Mouse (Mus musculus) liver, adult (tissue): ENCODE results near the gene Unc79.

Source experiments
- GATA4 ChIP-seq: IDR thresholded peaks from 2 replicates; pipeline ENCODE4 v1.6.1; 2014; ENCODE audit warnings: mild to moderate bottlenecking, low read length; ENCODE audit not compliant: insufficient replicate concordance

Gene Unc79

DNA sequence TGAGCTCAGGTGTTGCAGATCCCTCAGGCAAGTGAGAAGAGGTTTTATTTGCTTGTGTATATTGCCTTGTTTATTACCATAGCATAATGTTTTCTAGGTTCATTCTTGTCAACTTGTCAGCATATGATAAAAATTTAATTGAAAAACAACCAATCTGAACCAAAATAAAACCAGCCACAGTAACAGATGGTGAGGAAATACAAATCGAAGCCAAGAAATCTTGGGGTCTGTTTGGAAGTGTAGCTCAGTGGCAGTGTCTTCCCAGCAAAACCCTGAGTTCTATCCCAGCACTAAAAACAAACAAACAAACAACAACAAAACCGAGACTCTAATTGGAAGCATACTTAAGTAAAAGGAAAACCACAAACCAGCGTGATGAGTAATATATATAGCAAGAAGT lies 131.4 kb downstream of the Unc79 start:
- TF ChIP-seq GATA4, result no peak

DNA sequence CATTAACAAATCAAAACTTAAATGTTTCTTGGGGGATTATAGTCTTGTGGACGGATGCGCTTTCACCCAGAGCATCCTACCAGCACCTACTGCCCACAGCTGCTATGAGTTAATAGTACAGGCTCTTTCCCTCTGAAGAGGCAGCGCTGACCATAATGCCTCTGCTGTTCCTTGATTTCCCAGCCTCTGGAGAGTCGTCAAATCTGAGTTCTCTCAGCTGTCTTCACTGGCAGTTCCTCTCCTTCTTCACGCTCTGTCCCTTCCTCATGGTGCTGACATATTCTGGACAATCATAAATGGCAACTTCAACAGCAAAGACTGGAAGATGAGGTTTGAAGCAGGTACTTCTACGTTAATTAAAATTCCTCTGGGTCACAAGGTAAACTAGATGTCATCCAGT lies 143.2 kb downstream of the Unc79 start:
- TF ChIP-seq GATA4, result no peak

DNA sequence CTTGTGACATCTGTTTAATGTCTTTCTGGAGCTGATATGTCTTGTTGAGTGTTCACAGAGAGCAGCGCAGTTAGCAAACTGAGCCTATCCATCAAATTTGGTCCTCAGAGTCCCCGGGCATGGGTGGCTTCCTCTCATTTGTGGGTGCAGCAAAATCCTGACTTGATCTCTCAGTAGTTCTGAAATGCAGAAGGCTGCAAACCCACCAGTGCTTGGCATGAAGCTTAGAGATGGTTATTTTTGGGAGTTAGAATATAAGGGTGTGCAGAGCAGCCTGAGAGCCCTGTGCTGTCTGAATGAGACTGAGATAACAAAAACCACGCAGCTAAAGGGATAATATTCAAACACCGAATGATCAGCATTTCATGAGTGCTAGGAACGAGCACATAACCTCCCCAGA lies 146.5 kb downstream of the Unc79 start:
- no peak for TF ChIP-seq GATA4

DNA sequence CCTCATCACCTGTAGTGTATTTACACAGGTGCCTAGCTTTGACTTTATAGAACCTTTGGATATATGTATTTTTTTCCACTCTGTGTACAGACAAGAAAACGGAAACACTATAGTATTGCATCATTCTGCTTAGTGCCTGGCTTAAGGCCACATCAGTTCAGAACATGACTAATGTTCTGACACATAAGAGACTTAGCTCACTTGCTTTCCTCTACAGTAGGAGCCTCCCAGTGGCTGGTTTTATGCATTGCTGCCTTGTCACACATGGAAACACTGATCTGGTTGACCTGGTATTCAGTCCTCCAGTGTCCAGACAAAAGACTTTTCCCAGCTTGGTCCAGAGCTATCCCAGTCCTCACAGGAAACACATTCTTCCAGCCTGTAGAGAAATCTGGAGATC lies 150.5 kb downstream of the Unc79 start:
- no peak for TF ChIP-seq GATA4

DNA sequence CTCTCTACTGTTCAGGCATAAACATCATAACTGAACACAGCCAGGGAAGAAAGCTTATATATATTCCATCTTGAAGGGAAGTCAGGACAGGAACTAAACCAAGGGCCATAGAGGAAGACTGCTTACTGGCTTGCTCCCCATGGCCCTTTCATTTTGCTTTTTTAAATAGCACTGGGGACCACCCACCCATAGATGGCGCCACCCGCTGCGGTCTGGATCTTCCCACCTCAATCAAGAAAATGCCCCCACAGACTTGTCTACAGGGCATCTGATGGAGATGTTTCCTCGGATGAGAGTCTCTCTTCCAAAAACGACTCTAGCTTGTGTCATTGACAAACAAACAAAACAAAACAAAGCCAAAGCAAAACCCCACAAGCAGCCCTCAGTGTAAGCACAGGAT lies 151.4 kb downstream of the Unc79 start:
- TF ChIP-seq GATA4, result no peak

DNA sequence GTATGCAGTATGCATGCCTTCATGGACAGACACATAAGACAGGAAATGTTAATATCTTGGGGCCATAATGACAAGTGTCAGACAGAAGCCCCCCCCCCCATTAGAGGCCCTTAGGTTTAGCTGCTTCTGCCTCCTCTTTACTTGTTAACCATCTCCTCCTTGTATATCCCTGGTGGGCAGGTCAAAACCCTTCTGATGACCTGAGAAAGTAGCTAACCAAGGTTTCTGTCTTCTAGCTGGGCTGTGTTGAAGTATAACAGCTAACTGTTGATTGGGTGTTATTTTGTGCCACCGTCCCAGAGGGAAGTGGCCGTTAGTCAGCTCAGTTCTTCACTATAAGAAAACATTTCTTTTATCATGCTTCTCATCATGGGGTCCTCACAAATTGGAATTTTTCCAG lies 154.4 kb downstream of the Unc79 start:
- no peak for TF ChIP-seq GATA4

DNA sequence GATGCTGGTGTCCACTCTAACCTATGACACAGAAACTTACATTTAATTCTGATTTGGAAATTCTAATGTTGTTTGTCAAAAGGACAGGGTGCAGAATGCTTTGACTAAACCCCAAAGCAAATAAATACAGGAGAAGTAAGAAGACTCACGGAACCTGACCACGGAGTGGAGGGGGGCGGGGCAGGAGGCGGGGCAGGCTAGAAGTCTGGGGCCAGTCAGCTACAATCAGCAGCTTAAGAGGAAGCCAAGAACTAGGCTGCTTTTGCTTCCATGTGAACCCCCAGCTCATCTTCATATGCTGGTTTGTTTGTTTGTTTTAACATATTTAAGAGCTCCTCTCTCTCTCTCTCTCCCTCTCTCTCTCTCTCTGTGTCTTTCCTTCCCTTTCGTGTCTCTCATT lies 154.9 kb downstream of the Unc79 start:
- no peak for TF ChIP-seq GATA4

DNA sequence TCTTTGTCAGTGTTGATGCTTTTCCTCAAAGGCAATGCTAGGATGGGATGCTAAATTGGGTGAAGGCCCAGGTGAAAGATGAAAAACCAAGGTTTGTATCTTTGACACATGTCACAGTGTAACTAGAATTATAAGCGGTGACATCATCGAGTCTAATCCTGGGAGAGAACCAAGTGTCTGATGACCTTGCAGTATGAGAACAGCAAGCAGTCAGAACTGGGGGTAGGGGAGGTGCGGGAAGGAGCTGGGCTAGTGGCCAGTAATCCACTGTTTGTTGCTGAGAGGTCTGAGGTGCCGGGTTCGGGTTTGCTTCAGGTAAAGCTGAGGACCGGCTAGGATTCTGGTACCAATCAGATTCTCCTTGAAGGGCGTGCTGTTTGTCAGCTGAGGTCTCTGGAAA lies 160.6 kb downstream of the Unc79 start:
- no peak for TF ChIP-seq GATA4

DNA sequence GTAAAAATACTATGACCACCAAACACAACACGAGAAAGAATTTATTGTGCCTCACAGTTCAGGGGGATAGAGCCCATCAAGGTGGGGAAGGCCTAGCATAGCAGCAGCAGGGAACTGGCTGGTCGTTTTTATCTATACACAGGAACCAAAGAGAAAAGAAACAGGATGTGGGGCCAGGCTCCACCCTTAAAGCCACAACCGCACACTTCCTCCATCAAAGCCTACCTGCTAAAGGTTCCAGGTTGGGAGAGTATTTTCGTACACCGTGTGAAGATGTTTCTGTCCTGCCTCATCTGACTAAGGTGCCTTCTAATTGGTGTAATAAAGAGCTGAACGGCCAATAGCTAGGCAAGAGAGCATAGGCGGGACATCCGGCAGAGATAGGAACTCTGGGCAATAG lies 168.0 kb downstream of the Unc79 start:
- TF ChIP-seq GATA4, result no peak

DNA sequence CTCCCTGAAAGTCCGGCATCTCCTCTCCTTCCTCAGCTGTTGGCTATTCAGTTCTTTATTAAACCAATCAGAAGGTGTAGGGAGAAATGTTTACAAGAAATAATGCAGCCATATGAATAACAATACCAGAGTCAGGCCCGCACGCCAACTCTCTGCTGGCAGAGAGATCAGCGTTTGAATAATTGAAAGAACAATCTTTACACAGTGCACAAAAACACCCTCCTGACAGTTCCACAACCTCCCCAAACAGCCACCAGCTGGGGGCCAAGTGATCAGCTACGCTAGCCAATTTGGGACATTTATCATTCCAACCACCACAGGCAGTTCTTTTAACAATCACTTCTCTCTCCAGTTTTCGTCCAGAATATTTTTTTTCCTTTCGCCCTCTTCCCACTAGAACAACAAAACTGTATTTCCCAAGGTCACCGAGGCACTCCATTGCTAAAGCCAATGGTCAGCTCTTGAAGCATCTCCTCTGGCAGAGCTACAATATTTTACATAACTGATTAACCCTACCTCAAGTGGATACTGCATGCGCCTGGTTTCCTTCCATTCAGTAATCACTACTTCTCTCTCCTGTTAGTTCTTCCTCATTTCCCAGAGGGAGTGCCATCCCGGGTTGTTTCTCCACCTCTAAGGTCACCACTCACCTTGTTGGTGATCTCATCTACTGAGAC lies 169.0 kb downstream of the Unc79 start:
- TF ChIP-seq GATA4, result no peak

DNA sequence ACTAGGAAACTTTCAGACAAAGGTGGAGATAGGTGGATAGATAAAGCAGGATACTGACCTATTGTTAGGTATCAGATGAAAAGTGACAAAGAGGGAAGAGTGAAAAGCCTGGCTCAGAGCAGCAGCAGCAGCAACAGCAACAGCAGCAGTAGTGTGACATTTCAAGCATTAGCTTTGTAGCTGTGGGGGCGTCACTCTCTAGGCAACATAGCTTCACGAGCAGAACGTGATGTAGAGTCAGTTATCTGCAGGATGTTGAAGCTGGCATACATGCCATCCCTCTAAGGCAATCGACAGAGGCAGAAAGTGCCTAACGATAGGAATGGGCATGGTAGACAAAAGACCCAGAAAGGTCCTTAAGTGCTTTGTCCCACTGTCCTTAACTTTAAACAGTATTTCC lies 173.3 kb downstream of the Unc79 start:
- no peak for TF ChIP-seq GATA4

DNA sequence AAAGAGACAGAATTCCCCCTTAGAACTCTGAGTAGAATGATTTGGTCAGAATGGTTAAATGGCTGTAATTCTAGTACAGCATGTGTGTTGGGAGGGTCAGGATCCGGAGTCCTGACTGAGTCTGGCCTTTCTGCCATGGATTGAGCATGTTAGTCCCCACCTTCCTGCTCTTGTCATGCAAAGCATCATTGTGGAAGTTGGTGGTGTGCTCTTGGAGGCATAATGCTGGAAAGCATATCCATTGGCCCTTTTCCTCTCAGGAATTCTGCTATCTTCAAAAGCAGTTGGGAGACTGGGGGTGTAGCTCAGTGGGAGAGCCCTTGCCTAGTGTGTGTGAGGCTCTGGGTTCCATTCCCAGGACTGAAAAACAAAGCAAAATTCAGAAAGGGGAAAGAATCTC lies 175.2 kb downstream of the Unc79 start:
- no peak for TF ChIP-seq GATA4

DNA sequence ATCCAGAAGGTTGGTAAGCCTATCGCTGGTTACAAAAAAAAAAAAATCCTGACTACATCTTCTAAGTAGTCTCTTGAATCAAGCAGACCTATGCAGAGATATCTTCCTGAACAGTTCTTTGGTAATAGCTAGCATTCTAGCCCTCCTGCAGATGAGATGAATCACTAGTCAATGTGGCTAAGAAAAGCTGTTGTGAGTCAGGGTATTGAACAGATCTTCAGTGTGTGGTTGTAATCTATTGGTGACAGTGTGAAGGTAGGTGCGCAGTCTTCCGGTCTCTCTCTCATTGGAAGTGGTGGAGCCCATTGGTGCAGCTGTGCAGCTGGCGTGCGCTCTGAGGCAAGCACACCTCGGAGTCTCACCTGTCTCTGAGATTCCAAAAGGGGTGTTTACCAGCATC lies 180.3 kb downstream of the Unc79 start:
- no peak for TF ChIP-seq GATA4

DNA sequence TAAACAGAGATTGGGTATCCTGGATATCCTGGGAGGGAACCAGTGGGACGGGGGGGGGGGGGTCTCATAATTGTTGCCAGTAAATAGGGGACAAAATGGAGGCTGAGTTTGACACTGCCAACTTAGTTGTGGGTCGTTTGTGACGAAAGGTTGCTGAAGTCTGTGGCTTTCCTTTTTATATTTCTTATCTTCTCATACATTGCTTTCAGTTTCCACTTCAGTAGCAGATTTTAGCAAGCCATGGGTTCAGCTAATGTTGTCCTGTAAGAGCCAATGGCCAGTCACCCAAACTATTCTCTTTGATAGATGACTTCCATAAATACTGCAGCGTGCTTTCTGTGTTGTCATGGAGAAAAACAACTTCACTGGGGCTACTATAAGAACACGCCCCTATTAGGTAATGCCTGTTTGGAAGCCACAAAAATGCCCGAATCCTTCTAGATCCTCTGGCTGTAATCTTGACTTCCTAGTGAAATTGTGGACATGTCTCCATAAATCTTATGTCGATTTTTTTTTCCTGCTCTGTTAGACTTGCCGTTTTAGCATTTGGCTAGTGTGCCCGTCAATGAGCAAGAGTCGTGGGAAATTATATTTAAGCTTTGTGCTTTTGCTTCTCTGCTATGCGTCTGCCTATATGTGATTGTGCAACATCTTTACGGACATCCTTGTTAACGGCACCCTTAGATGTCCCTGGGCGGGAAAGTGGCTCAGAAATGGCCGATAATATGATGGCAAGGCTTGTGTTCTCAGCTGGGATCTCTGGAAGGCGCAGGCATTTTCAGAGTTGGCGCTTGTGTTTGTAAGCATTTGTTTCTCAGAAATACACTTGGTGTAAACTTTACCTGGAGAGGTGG lies 181.0 kb downstream of the Unc79 start:
- no peak for TF ChIP-seq GATA4

DNA sequence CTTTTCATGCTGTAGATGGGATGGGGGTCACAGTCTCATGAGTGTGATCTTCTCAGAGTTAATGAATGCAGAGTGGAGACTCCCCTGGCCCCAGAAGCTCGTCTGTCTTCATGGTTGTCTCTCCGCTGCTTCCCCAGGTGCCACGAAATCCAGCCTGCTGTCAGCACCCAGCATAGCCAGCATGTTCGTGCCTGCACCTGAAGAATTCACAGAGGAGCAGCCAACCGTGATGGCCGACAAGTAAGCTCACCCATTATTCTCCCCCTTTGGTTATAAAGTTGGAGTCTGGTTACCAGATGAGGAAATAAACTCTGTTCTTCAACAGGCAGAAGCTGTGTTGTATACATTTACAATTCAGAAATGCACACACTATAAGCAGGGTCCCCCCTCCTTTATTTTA lies 182.8 kb downstream of the Unc79 start:
- no peak for TF ChIP-seq GATA4

DNA sequence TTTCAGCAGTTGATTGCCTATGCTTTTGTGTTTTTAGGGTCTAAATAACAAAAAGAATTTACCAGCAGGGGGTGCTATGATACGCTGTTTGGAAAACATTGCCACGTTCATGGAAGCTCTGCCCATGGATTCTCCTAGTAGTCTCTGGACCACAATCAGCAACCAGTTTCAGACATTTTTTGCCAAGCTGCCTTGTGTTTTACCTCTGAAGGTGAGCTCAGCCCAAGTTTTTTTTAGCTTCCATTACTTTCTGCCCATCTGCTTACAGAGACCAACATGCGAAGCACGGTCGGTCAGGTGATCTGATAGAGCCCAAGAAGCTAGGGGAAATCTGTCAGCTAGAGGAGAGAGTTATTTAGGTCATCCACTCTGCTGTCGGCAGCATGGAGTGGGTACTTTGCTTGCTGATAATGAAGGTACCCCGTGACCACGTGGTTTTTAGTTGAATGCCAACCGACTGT lies 193.9 kb downstream of the Unc79 start:
- TF ChIP-seq GATA4, result no peak

DNA sequence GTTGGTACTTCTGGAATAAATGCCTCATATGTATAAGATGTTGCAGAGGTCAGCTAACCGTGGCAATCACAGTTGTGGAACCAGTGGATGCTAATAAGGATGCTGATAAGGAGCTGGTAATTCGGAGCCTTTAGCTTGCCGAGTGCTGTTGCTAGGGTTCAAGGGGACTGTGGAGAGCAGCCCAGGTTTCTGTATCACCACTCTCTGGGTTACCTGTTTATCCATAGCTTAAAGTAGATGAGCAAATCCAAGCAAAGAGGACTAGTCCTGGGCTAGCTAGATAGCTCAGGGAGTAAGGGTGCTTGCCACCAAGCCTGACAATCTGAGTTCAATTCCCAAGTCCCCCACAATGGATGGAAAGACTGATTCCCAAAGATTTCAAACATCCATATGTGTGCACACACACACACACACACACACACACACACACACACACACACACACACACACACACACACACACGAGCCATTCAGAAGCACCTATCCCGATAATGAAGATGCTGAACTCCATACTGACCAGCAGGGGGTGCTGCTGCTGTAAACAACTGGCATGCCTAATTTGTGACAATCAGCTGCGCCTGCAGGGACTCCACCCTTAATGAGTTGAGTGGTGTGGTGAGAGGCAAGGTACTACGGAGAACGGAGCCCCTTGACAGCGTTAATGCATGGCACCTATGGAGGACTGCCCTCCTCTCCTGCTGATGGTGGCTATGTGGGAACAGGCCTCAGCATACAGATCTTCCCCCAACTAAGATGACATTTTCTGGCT lies 195.3 kb downstream of the Unc79 start:
- TF ChIP-seq GATA4, result no peak

DNA sequence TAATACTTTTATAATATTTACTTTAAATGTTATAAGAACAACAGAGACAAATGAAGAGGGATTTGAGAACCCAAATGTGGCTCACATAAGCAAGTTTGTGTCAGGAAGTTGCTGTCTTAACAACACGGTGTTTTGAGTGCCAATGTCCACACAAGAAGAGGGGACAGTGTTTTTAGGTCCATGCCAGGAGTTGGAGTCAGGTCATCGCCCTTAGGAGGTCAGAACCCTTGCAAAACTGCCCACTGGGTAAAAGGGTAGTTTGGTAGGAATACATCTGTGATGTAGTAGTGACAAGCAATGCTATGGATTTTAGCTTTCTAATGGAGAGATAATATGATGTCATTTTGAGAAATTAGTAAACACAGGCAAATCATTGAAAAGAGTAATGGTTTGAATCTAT lies 201.6 kb downstream of the Unc79 start:
- TF ChIP-seq GATA4, result no peak
